Mouse (Mus musculus): Measurements from ENCODE around the gene Pnkd. TPM values are rescaled to one million over a fixed set of nuclear protein-coding genes. Genes with fewer than 3 reads are reported as not detected.

The Pnkd gene
- polyA plus RNA-seq, 1 experiment, result not detected

DNA sequence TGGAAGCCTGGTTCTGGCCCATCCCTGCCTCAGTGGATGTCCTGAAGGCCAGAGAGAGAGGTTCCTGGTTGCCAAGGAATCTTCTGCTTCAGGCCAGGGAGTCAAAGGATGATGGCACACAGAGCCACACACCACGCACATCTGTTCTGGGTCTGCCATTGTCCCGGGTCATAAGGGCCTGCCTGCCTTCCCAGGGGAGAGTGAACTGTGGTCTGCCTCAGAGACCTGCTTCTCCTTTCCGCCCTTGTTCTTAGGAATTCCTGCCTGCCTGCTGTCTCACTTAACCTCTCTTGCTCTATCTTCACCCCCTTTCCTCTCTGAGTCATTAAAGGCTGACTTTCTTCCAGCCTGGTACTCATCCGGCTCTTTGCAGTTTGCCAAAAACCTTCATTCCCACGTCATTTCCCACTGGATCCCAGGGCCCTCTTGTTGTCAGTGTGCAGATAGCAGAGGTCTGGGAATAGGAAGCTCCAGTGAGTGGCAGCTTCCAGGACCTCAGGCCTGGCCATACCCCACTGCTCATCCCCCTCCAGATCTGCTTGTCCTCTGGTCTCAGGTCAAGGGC is 67.9 kb downstream of the Pnkd start:
- TF ChIP-seq POLR2A (IDR thresholded peaks at IDR 0.05; ENCODE audit: insufficient read depth, low read depth, low read length) (no peak), CTCF (IDR thresholded peaks at IDR 0.05; ENCODE audit: insufficient read depth, low read depth, low read length) (no peak)
- WGBS, result 69% methylated on average over 5 of the region's 5 CpGs
- Histone ChIP-seq H3K27ac (ENCODE audit: insufficient read depth, low read depth, low read length) (no peak overlapping the region), H3K4me3 (ENCODE audit: insufficient read depth, low read depth, low read length) (no peak overlapping the region), H3K4me1 (ENCODE audit: control insufficient read depth, insufficient read depth, low read length) (peaks cover 10% of the 10 kb centered on the region)

DNA sequence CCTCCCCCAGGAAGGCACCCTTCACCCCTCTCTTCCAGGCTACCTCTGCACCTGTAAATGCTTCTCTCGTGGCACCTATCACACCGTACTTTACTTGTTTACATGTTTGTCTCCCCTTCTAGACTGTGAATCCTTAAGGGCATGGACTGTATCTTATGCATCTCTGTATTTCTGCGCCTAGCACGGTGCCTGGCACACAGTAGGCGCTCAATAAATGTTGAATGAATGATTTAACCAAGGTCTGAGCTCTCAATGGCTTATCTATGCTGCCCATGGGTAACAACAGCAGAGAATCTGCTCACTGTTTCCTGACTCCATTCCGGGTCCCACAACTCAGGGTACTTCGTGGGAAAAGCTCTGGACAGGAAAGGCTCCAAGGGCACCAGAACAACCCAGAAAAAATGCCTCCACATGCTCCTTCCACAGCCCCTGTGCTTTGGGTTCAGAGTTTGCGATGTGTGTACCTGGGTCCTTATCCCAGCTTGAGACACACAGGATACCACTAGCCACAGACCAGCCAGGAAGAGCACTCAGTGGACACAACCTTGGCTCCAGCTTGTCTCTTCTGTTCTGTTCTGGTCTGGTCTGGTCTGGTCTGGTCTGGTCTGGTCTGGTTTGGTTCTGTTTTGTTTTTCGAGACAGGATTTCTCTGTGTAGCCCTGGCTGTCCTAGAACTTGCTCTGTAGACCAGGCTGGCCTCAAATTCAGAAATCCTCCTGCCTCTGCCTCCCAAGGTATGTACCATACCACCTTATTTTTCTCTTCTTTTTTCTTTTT is 68.9 kb downstream of the Pnkd start:
- Histone ChIP-seq H3K4me3 (ENCODE audit: insufficient read depth, low read depth, low read length) (no peak overlapping the region), H3K27ac (ENCODE audit: insufficient read depth, low read depth, low read length) (no peak overlapping the region), H3K4me1 (ENCODE audit: control insufficient read depth, insufficient read depth, low read length) (peaks cover 10% of the 10 kb centered on the region)
- WGBS, result 95% methylated on average over 9 of the region's 9 CpGs
- TF ChIP-seq CTCF (IDR thresholded peaks at IDR 0.05; ENCODE audit: insufficient read depth, low read depth, low read length) (no peak), POLR2A (IDR thresholded peaks at IDR 0.05; ENCODE audit: insufficient read depth, low read depth, low read length) (no peak)

DNA sequence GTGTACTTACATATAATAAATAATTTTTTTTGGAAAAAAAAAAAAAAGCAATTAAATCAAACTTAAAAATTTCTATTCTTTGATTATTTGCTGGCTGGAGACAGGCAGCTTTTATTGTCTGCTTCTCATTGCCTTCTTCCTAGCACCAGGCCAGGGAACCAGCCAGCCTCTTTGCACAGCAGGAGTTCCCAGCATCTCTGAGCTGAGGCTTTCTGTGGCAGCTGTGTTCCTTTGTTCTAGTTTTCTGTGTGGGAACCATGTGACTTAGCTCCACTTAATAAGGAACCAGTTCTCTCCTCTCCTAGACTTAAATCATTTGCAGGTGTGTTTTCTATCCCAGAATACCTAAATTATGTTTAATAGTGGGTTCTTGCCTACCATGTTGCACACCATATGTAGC is 72.8 kb downstream of the Pnkd start:
- H3K4me3 ChIP-seq (ENCODE audit: insufficient read depth, low read depth, low read length), result no peak overlapping the region
- H3K27ac ChIP-seq (ENCODE audit: insufficient read depth, low read depth, low read length), result no peak overlapping the region
- H3K4me1 ChIP-seq (ENCODE audit: control insufficient read depth, insufficient read depth, low read length), result peaks cover 4% of the 10 kb centered on the region; the same call in 1 of the 2 replicates
- TF ChIP-seq POLR2A (IDR thresholded peaks at IDR 0.05; ENCODE audit: insufficient read depth, low read depth, low read length) (no peak), CTCF (IDR thresholded peaks at IDR 0.05; ENCODE audit: insufficient read depth, low read depth, low read length) (no peak)

DNA sequence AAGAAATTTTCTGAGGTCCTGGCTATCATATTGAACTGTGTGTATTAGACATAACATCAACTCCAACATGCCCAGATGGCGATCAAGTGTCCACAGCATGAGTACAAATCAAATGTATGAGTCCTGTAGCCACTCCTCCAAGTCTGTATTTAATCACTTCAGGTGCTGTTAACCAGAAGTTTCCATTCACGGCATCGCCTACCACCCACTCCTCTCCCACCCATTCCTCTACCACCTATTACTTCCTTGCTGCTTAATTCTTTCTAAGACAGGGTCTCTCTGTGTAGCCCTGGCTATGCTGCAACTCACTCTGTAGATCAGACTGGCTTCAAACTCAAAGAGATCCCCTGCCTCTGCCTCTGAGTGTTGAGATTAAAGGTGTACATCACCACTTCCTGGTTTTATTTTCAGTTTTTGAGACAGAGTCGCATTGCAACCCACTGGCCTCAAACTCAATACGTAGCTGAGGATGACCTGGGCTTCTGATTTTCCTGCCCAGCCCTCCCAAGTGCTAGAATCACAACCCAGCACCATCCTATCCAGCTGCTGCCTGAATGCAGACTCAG is 75.3 kb downstream of the Pnkd start:
- TF ChIP-seq CTCF (IDR thresholded peaks at IDR 0.05; ENCODE audit: insufficient read depth, low read depth, low read length) (no peak), POLR2A (IDR thresholded peaks at IDR 0.05; ENCODE audit: insufficient read depth, low read depth, low read length) (no peak)
- no peak overlapping the region for H3K4me3 ChIP-seq (ENCODE audit: insufficient read depth, low read depth, low read length)
- H3K27ac ChIP-seq (ENCODE audit: insufficient read depth, low read depth, low read length), result no peak overlapping the region
- H3K4me1 ChIP-seq (ENCODE audit: control insufficient read depth, insufficient read depth, low read length), result peaks cover 6% of the 10 kb centered on the region; the same call in 1 of the 2 replicates
- 83% methylated on average over 5 of the region's 5 CpGs for WGBS

DNA sequence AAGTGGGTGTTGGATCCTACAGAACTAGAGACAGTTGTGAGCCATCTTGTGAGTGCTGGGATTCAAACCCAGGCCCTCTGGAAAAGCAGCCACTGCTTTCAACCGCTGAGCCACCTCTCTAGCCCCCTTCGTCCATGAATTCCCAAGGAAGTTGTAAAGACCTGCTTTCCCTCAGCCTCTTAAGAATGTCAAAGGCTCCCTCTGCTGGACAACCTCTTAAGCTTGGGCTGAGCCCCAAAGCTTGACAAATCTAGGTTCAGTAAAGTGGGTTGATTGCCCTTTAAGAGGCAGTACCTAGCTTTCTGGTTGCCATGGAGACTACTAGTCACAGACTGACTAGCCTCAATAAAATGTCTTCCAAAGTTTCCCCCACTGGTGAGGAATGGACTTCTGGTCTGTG is 77.1 kb downstream of the Pnkd start, which contains the start of gene Catip:
Catip (plus strand) TSS at position 297 of the 400 bp plus-strand sequence.
- 2% methylated on average over 2 of the region's 2 CpGs for WGBS
- Histone ChIP-seq H3K4me3 (ENCODE audit: insufficient read depth, low read depth, low read length) (no peak within 1 kb of the TSS), H3K4me1 (ENCODE audit: control insufficient read depth, insufficient read depth, low read length) (peaks cover 6% of the 10 kb centered on the region; the same call in 1 of the 2 replicates), H3K27ac (ENCODE audit: insufficient read depth, low read depth, low read length) (no peak within 1 kb of the TSS)
- TF ChIP-seq POLR2A (IDR thresholded peaks at IDR 0.05; ENCODE audit: insufficient read depth, low read depth, low read length) (no peak), CTCF (IDR thresholded peaks at IDR 0.05; ENCODE audit: insufficient read depth, low read depth, low read length) (peak; percentile 22; the same call in 1 of the 2 replicates)

DNA sequence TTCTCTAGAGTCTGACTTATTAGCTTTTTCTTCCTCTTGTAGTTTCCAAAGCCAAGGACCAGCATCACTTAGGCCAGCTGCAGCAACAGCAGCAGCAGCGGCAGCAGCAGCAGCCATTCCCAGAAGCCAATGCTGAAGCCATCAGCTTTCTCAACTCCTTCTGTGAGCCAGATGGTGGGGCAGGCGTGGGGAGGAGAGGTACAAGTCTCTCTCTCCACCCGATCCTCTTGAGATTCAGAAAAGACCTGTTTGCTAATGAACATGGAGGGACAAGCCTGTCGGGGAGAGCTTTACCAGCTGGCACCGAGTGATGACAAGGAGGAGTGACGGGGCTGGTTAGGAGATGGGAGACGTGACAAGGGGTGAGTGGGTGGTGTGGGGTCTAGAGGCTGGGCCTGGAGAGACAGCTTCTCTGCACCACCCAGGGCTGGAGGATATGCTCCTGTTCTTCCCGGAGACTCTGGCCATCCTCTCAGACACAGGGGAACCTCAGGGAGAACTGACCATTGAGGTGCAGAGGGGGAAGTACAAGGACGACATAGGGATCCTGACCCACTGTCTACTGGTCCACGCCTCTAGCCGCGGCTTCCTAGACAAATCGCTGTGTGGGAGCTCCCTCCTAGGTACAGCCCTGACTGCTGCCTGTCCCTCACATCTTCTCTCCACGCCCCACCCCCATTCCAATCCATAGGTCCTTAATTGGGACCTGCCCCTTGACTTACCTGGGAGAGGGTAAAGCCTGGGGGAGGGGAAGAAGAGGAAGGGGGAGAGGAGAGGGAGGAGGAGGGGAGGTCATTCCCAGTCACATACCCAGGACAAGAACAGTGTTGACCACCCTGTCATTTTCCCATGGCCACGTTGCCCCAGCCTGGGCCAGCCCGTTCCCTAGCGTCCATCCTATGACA is 77.8 kb downstream of the Pnkd start:
- TF ChIP-seq POLR2A (IDR thresholded peaks at IDR 0.05; ENCODE audit: insufficient read depth, low read depth, low read length) (no peak), CTCF (IDR thresholded peaks at IDR 0.05; ENCODE audit: insufficient read depth, low read depth, low read length) (no peak)
- whole genome bisulfite sequencing, result 64% methylated on average over 17 of the region's 17 CpGs
- Histone ChIP-seq H3K4me3 (ENCODE audit: insufficient read depth, low read depth, low read length) (no peak overlapping the region), H3K4me1 (ENCODE audit: control insufficient read depth, insufficient read depth, low read length) (peaks cover 6% of the 10 kb centered on the region), H3K27ac (ENCODE audit: insufficient read depth, low read depth, low read length) (no peak overlapping the region)

DNA sequence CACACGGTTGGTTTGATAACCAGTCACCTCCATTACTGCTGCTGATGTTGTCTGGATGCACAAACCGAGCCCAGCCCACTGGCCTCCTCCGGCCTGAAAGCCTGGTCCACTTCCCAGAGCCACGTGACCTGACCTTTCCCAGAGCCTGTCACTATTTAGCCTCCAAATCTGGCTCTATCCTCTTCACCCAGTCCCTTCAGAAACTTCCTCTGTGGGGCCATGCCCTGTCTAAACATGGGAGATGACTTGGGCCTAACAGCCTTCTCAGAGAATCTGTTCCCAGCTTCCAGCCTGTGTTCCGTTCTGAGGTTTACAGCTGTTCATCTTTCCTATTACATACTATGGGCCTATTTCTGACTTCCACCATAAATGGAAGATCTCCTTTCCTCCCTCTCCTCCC is 78.7 kb downstream of the Pnkd start:
- H3K4me3 ChIP-seq (ENCODE audit: insufficient read depth, low read depth, low read length), result no peak overlapping the region
- no peak overlapping the region for H3K27ac ChIP-seq (ENCODE audit: insufficient read depth, low read depth, low read length)
- 84% methylated on average over 5 of the region's 5 CpGs for WGBS
- TF ChIP-seq POLR2A (IDR thresholded peaks at IDR 0.05; ENCODE audit: insufficient read depth, low read depth, low read length) (no peak), CTCF (IDR thresholded peaks at IDR 0.05; ENCODE audit: insufficient read depth, low read depth, low read length) (no peak)
- H3K4me1 ChIP-seq (ENCODE audit: control insufficient read depth, insufficient read depth, low read length), result peaks cover 15% of the 10 kb centered on the region

DNA sequence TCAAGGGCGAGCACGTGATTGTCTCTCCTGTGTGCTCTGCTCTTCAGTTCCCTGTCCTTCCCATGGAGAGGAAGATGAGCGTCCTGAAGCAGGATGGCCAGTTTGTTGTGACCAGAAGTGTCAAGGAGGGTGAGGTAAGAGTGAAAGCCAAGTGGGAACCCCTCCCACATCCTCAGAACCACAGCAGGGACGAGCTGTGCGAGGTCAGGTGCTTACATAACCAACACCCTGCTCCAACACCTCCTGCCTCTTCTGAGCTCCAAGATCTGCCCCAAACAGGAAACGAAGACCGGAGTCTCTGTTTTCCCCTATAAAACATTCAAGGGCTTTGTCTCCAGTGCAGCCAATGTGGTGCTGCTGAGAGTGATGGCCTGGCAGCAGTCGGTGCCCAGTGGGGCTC is 79.5 kb downstream of the Pnkd start:
- Histone ChIP-seq H3K4me1 (ENCODE audit: control insufficient read depth, insufficient read depth, low read length) (peaks cover 16% of the 10 kb centered on the region), H3K4me3 (ENCODE audit: insufficient read depth, low read depth, low read length) (no peak overlapping the region), H3K27ac (ENCODE audit: insufficient read depth, low read depth, low read length) (no peak overlapping the region)
- TF ChIP-seq POLR2A (IDR thresholded peaks at IDR 0.05; ENCODE audit: insufficient read depth, low read depth, low read length) (no peak), CTCF (IDR thresholded peaks at IDR 0.05; ENCODE audit: insufficient read depth, low read depth, low read length) (no peak)
- 74% methylated on average over 8 of the region's 8 CpGs for WGBS
